Mouse (Mus musculus): Measurements from ENCODE around the gene Rragd. TPM values are rescaled to one million over a fixed set of nuclear protein-coding genes. Genes with fewer than 3 reads are reported as not detected.

Rragd gene
- polyA plus RNA-seq, 1 experiment from 2014 or later, result 31.1 TPM

DNA sequence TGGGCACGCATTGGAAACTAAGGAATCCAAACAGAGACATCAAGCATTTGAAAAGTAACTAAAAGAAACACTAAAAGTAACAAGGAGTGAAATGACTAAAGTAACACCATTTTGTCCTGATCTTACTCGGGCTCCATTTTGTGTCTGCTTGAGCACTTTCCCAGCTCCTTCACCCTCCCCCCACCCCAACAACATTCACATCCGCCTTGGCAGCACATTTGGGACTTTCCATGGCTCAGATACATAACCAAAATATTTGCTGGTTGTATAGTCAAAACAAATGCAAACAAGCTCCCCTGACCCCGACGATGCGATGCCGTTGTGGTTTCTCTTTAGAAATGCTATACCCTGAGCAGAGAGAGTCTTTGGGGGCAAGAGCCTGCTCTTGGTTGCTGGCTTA is 46.3 kb downstream of the Rragd start:
- Histone ChIP-seq H3K4me3 (ENCODE audit: low read length) (no peak overlapping the region), H3K27me3 (replicated peaks; ENCODE audit: control insufficient read depth, insufficient read depth, low read length) (no peaks in the 10 kb centered on the region), H3K9ac (ENCODE audit: low read depth, low read length) (no peak overlapping the region), H3K27ac (ENCODE audit: low read depth, low read length) (no peak overlapping the region), H3K4me2 (ENCODE audit: low read length) (no peak overlapping the region), H3K4me1 (ENCODE audit: control insufficient read depth, insufficient read depth, low read depth, low read length) (peaks cover 13% of the 10 kb centered on the region), H3K36me3 (ENCODE audit: control insufficient read depth, insufficient read depth, low read length) (peaks cover 3% of the 10 kb centered on the region; the same call in 1 of the 2 replicates), H3K9me3 (ENCODE audit: control insufficient read depth, low read length) (no peaks in the 10 kb centered on the region)
- WGBS, result 89% methylated on average over 7 of the region's 7 CpGs
- no peak for ATAC-seq

DNA sequence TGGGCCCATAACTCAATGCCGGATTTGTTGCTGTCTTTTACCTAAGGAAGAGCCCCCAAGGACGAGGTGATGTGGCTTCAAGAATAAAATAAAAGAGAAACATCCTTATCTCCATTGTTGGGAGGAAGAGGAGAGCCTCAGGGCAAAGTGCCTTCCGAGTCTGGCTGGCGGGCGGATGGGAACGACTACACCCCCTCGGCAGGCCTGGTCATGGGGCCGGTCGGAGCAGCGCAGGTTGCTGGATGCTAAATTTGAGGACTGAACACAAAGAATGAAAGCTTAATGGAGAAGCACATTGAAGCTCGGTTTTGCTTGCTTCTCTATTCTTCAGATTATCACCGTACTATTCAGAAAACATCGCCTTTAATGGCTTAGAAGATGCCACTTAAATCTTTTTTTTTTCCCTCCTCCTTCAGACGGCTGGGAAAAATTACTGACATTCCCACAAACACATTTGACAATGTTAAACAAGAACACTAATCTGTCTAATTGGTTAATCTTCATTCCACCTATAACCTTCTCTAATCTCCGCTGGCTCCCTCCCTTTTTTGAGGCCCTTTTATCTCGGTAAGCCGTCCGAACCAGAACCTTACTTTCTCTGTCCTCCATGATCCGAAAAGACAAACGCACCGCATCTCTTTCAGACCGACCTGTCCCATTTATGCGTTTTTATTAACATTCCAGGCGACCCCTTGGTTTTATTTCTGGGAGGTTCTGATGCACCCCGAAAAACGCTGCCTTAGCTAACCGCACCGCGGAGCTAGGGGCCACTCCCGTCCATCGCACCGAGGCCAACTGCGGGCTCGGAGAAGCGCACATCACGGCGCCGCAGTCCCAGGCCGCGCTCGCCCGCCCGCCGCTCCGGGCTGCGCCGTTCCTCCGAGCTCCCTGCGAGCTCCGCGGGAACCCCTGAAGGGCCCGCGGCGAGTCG is 47.7 kb downstream of the Rragd start:
- Histone ChIP-seq H3K27ac (ENCODE audit: low read depth, low read length) (peak overlapping the region; percentile 98), H3K4me3 (ENCODE audit: low read length) (peak overlapping the region; percentile 89), H3K27me3 (replicated peaks; ENCODE audit: control insufficient read depth, insufficient read depth, low read length) (no peaks in the 10 kb centered on the region), H3K9me3 (ENCODE audit: control insufficient read depth, low read length) (no peaks in the 10 kb centered on the region; the same call in 1 of the 2 replicates), H3K4me1 (ENCODE audit: control insufficient read depth, insufficient read depth, low read depth, low read length) (peaks cover 14% of the 10 kb centered on the region), H3K9ac (ENCODE audit: low read depth, low read length) (peak overlapping the region; percentile 98), H3K4me2 (ENCODE audit: low read length) (peak overlapping the region; percentile 88), H3K36me3 (ENCODE audit: control insufficient read depth, insufficient read depth, low read length) (peaks cover 3% of the 10 kb centered on the region; the same call in 1 of the 2 replicates)
- peak; percentile 81 for ATAC-seq
- 2% methylated on average over 53 of the region's 55 CpGs for WGBS

DNA sequence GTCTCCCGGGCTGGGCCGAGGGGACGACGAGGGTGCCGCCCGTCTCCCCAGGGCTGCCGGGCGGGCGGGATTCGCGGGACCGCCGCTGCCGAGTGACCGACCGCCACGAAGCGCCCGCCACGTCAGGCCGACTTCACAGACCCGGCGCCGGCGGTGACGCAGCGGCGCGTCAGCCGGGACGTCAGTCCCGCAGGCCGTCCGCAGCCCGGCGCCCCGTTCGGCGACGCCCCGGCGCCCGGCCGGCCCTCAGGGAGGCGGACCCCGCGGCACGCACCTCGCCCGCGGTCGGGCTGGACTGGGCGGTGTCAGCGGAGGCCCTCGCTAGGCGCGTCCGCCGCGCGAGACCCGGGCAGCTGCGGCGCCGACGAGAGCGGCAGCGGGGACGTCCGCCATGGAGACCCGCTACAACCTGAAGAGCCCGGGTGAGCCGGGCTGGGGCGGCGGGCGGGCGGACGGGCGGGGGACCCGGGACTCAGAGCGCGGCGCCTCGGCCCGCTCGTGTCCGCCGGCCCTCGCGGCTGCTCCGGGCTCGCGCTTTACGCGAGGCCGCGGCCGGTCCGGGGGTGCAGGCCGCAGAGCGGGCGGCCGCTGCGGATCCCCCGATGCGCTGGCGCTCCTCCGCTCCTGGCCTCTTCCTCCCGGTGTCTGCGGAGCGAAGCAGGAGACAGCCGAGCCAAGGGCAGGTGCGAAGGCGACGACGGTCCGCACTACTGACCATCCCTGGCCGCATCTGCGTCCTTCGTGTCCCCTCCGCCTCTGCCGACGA is 48.5 kb downstream of the Rragd start, which contains the start of gene Ube2j1:
Gene Ube2j1, plus strand, starts transcription at position 222 of the 766 bp plus-strand sequence.
- H3K4me2 ChIP-seq (ENCODE audit: low read length), result peak within 1 kb of the TSS; percentile 88
- ATAC-seq, result peak; percentile 96
- no peaks in the 10 kb centered on the region for H3K27me3 ChIP-seq (replicated peaks; ENCODE audit: control insufficient read depth, insufficient read depth, low read length)
- peaks cover 14% of the 10 kb centered on the region for H3K4me1 ChIP-seq (ENCODE audit: control insufficient read depth, insufficient read depth, low read depth, low read length)
- H3K9ac ChIP-seq (ENCODE audit: low read depth, low read length), result peak within 1 kb of the TSS; percentile 98
- 0% methylated on average over 78 of the region's 123 CpGs for WGBS
- peak within 1 kb of the TSS; percentile 98 for H3K27ac ChIP-seq (ENCODE audit: low read depth, low read length)
- H3K9me3 ChIP-seq (ENCODE audit: control insufficient read depth, low read length), result no peaks in the 10 kb centered on the region; the same call in 1 of the 2 replicates
- H3K4me3 ChIP-seq (ENCODE audit: low read length), result peak within 1 kb of the TSS; percentile 89
- peaks cover 3% of the 10 kb centered on the region; the same call in 1 of the 2 replicates for H3K36me3 ChIP-seq (ENCODE audit: control insufficient read depth, insufficient read depth, low read length)

DNA sequence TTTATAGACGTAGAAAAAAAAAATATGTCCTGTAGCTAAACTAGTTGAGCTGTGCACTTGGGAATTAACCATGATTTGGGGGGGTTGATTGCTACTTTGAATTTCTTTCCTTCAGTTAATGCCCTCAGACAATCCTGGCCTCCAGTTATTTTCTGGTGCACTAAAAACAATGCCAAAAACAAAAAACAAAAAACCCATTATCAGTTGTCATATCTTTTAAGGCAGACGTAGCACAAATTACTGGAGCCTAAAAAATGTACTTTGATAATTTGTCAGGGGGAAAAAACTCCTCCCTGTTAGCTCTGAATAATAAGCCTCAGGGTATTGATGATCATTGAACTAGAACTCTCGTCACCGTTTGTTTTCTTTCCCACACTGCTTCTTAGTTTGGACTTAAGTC is 49.2 kb downstream of the Rragd start:
- H3K9ac ChIP-seq (ENCODE audit: low read depth, low read length), result peak overlapping the region; percentile 98
- H3K4me1 ChIP-seq (ENCODE audit: control insufficient read depth, insufficient read depth, low read depth, low read length), result peaks cover 14% of the 10 kb centered on the region
- no peaks in the 10 kb centered on the region for H3K27me3 ChIP-seq (replicated peaks; ENCODE audit: control insufficient read depth, insufficient read depth, low read length)
- H3K36me3 ChIP-seq (ENCODE audit: control insufficient read depth, insufficient read depth, low read length), result peaks cover 3% of the 10 kb centered on the region; the same call in 1 of the 2 replicates
- no peak for ATAC-seq
- peak overlapping the region; percentile 98 for H3K27ac ChIP-seq (ENCODE audit: low read depth, low read length)
- WGBS, result 2% methylated on average over 4 of the region's 4 CpGs
- H3K9me3 ChIP-seq (ENCODE audit: control insufficient read depth, low read length), result no peaks in the 10 kb centered on the region; the same call in 1 of the 2 replicates
- peak overlapping the region; percentile 88 for H3K4me2 ChIP-seq (ENCODE audit: low read length)
- H3K4me3 ChIP-seq (ENCODE audit: low read length), result peak overlapping the region; percentile 89

DNA sequence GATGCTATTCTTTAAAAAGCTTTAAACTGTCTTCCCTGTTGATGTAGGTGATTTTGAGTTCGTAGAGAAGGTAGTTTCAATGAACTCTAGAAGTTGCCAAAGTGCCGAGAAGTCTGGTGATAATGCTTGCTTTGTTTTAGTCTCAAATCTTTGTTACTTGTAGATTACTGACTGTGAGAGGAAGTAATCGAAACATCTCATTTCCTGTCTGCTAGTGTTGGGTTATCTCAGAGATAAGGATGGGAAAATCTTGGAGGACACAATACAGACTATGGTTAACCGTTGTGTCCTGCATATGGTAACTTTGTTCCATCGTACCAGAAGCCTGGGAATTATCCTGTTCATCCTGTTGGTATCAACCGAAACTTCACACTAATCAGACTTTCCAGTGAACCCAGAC is 50.7 kb downstream of the Rragd start:
- peaks cover 14% of the 10 kb centered on the region for H3K4me1 ChIP-seq (ENCODE audit: control insufficient read depth, insufficient read depth, low read depth, low read length)
- H3K9me3 ChIP-seq (ENCODE audit: control insufficient read depth, low read length), result no peaks in the 10 kb centered on the region; the same call in 1 of the 2 replicates
- no peaks in the 10 kb centered on the region for H3K27me3 ChIP-seq (replicated peaks; ENCODE audit: control insufficient read depth, insufficient read depth, low read length)
- H3K4me3 ChIP-seq (ENCODE audit: low read length), result no peak overlapping the region
- H3K27ac ChIP-seq (ENCODE audit: low read depth, low read length), result no peak overlapping the region
- no peak for ATAC-seq
- no peak overlapping the region for H3K4me2 ChIP-seq (ENCODE audit: low read length)
- no peak overlapping the region for H3K9ac ChIP-seq (ENCODE audit: low read depth, low read length)
- peaks cover 3% of the 10 kb centered on the region; the same call in 1 of the 2 replicates for H3K36me3 ChIP-seq (ENCODE audit: control insufficient read depth, insufficient read depth, low read length)
- 88% methylated on average over 6 of the region's 6 CpGs for WGBS

DNA sequence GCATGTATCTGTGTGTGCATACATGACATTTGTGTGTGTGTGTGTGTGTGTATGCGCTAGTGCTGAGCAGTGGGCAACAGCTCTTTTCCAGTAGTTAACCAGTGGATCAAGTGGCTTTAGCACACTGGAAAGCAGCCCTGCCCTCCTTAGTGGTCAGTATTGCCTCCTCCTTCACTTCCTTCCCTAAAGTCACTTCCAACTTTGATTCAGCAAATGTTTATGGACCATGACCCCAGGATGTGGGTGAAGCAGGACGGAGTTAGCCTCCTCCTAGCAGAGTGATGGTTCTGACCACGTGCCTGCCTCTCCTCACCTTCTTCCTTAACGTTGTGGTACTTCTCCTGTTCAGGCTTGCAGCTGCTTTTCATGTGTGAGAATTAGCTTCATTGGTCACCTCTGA is 57.0 kb downstream of the Rragd start:
- no peak overlapping the region for H3K9ac ChIP-seq (ENCODE audit: low read depth, low read length)
- H3K4me2 ChIP-seq (ENCODE audit: low read length), result no peak overlapping the region
- H3K4me3 ChIP-seq (ENCODE audit: low read length), result no peak overlapping the region
- H3K9me3 ChIP-seq (ENCODE audit: control insufficient read depth, low read length), result no peaks in the 10 kb centered on the region; the same call in 1 of the 2 replicates
- WGBS, result 94% methylated on average over 4 of the region's 4 CpGs
- H3K27ac ChIP-seq (ENCODE audit: low read depth, low read length), result no peak overlapping the region
- H3K27me3 ChIP-seq (replicated peaks; ENCODE audit: control insufficient read depth, insufficient read depth, low read length), result no peaks in the 10 kb centered on the region
- H3K4me1 ChIP-seq (ENCODE audit: control insufficient read depth, insufficient read depth, low read depth, low read length), result no peaks in the 10 kb centered on the region
- peaks cover 25% of the 10 kb centered on the region for H3K36me3 ChIP-seq (ENCODE audit: control insufficient read depth, insufficient read depth, low read length)
- no peak for ATAC-seq

DNA sequence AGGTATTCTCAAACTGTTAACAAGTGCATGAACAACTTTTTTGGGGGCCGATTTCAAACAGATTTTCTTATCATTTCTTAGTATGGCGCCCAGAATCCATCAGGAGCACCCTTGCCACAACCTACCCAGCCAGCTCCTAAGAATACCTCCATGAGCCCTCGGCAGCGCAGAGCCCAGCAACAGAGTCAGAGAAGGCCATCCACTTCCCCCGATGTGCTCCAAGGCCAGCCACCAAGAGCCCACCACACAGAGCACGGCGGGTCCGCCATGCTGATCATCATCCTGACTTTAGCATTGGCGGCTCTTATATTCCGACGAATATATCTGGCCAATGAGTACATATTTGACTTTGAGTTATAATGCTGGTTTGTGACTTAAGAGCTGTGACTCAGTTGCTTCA is 66.8 kb downstream of the Rragd start:
- 97% methylated on average over 11 of the region's 11 CpGs for WGBS
- ATAC-seq, result no peak
- Histone ChIP-seq H3K9ac (ENCODE audit: low read depth, low read length) (no peak overlapping the region), H3K27ac (ENCODE audit: low read depth, low read length) (no peak overlapping the region), H3K4me3 (ENCODE audit: low read length) (no peak overlapping the region), H3K27me3 (replicated peaks; ENCODE audit: control insufficient read depth, insufficient read depth, low read length) (no peaks in the 10 kb centered on the region), H3K4me1 (ENCODE audit: control insufficient read depth, insufficient read depth, low read depth, low read length) (no peaks in the 10 kb centered on the region), H3K36me3 (ENCODE audit: control insufficient read depth, insufficient read depth, low read length) (peaks cover 24% of the 10 kb centered on the region), H3K4me2 (ENCODE audit: low read length) (no peak overlapping the region), H3K9me3 (ENCODE audit: control insufficient read depth, low read length) (no peaks in the 10 kb centered on the region)

DNA sequence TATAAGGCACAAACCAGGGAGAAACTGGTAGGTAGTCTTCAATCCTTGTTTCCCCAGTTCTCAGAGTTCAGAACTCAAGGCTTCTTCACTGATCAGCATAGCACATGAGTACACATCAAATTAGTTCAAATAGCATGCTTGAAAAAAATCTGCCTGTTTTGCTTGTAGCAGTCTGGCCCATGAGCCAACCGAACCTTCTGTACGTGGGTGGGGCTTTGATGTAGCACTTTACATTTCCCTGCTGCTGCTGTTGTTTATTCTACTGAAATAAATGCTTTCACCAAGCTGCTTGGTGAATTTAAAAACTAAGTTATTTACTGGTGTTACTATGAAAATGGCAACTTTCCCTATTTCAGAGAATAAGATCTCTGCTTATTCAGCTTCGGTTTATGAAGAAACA is 69.2 kb downstream of the Rragd start:
- Histone ChIP-seq H3K9me3 (ENCODE audit: control insufficient read depth, low read length) (no peaks in the 10 kb centered on the region), H3K4me1 (ENCODE audit: control insufficient read depth, insufficient read depth, low read depth, low read length) (no peaks in the 10 kb centered on the region), H3K27me3 (replicated peaks; ENCODE audit: control insufficient read depth, insufficient read depth, low read length) (no peaks in the 10 kb centered on the region), H3K9ac (ENCODE audit: low read depth, low read length) (no peak overlapping the region), H3K27ac (ENCODE audit: low read depth, low read length) (no peak overlapping the region), H3K36me3 (ENCODE audit: control insufficient read depth, insufficient read depth, low read length) (peaks cover 12% of the 10 kb centered on the region), H3K4me3 (ENCODE audit: low read length) (no peak overlapping the region), H3K4me2 (ENCODE audit: low read length) (no peak overlapping the region)
- ATAC-seq, result no peak
- WGBS, result 95% methylated on average over 3 of the region's 3 CpGs

DNA sequence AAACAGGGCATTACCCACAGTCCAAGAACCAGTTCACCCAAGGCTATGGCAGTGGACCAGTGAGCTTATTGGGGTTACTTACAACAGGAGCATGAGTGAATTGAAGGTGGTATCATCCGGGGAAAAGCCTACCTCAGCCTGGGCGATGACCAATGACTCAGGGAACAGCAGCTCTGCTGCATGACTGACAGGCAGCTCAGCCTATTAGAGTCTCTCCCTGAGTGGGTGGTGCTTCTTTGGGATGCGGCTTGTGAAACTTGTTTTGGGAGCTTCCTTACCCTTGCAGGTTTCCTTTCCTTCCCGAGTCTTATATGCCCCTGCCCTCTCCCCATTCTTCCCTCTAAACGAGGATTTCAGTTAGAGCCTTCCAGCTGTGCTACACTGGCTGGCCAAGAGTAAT is 69.8 kb downstream of the Rragd start:
- Histone ChIP-seq H3K27ac (ENCODE audit: low read depth, low read length) (no peak overlapping the region), H3K27me3 (replicated peaks; ENCODE audit: control insufficient read depth, insufficient read depth, low read length) (no peaks in the 10 kb centered on the region), H3K9me3 (ENCODE audit: control insufficient read depth, low read length) (no peaks in the 10 kb centered on the region), H3K4me3 (ENCODE audit: low read length) (no peak overlapping the region), H3K9ac (ENCODE audit: low read depth, low read length) (no peak overlapping the region), H3K4me2 (ENCODE audit: low read length) (no peak overlapping the region), H3K4me1 (ENCODE audit: control insufficient read depth, insufficient read depth, low read depth, low read length) (no peaks in the 10 kb centered on the region), H3K36me3 (ENCODE audit: control insufficient read depth, insufficient read depth, low read length) (peaks cover 12% of the 10 kb centered on the region)
- ATAC-seq, result no peak
- 88% methylated on average over 5 of the region's 5 CpGs for WGBS

Measured in hindbrain, embryonic 16.5 days (tissue).